Mouse (Mus musculus) left cerebral cortex, postnatal 14 days (tissue): ENCODE measurements around the gene Ywhaq. TPM values are rescaled to one million over a fixed set of nuclear protein-coding genes. Genes with fewer than 3 reads are reported as not detected.

Experiments
- DNase-seq, 2 experiments: peaks; one replicate each; pipeline ENCODE4 v3.0.0; 2021 to 2022; ENCODE audit warnings: low spot score in 2 of 2, mixed read lengths in 1 of 2
- intact Hi-C: fragments of 180-260 bp; cut with DNase I; formaldehyde crosslinking; loops from one replicate; pipeline ENCODE4 v1.15.1; 2025
- total RNA-seq, 2 experiments: library from RNA; stranded (reverse); gene quantifications; 2 replicates each; pipeline ENCODE4 v1.2.3; 2021

Gene Ywhaq
- total RNA-seq, 2 experiments from 2014 or later: 544 to 592 TPM

- intact Hi-C loops: no loop called here
- DNase-seq: no peak
Measured at GRCm38 (mm10) chr12:21350113-21350876, 67.1 kb downstream of the Ywhaq start.

GRCm38 (mm10) chr12:21346972-21347371 lies 70.5 kb downstream of the Ywhaq start:
- intact Hi-C loops: no loop called here
- no peak for DNase-seq

- intact Hi-C loops: no loop called here
Measured at GRCm38 (mm10) chr12:21340674-21341073, 76.8 kb downstream of the Ywhaq start.

More at GRCm38 (mm10) chr12:21340674-21341073, 76.8 kb downstream of the Ywhaq start:
- no peak for DNase-seq

Other genes with a start within 250 kb of the Ywhaq start
- gene Cpsf3, start 132.2 kb downstream of the Ywhaq start, total RNA-seq: 10 to 100 TPM; 43.6 to 48.4 TPM
- gene Itgb1bp1, start 131.4 kb downstream of the Ywhaq start, total RNA-seq: 10 to 100 TPM; 34.3 to 37.1 TPM
- 10 to 100 TPM; 18.3 to 21.2 TPM for gene Iah1, start 101.2 kb downstream of the Ywhaq start, total RNA-seq
- gene Adam17, start 44.0 kb downstream of the Ywhaq start, total RNA-seq: 10 to 100 TPM; 17.9 to 20.4 TPM